Mouse (Mus musculus): ENCODE measurements at regions not wholly inside any gene's neighbourhood (a gene's known extent, or its start where the extent isn't known, plus 50 kb on each side); places are given as distances from the start of the nearest gene placed in this dataset.

GRCm38 (mm10) chr15:103102068-103102840 is 64.6 kb downstream of the Smug1 start:
- DNase-seq (ENCODE audit: low read depth), result peak; percentile 36

DNA sequence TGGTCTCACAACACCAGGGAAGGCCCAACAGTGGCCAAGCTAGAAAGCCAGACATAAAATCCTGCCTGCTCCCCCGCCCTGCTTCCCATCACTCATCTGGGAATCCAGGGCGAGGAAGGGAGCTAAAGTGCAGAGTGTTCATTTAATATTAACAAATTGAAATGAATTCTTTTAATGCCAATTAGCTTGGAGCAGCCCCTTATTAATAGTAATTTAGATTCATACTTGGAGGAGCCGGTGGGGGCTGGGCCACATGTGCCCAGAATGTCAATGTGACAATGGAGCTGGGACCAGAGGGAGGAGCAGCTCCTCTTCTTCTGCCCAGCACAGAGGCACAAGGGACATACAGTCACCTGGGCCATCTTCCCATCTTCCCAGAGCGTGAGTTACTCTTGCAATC is 66.8 kb downstream of the Smug1 start:
- DNase-seq (ENCODE audit: low read depth), result no peak

DNA sequence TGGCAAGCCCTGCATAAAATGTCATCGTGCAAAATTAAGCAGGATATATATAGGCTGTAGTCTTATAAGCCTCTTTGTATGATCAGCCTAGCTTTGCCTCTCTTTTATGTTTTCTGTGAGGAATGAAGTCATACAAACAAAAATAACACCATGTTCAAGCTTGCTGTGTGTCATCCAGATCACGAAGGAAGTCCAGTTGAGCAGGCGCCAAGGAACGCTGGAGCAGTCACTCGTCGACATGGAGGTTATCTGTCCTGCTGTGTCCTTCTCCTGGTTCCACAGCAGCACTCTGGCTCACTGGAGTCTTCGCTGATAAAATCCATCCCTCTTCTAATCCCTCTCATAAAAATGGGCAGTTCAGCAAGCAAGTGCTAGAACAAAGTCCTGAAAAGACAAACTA is 72.4 kb downstream of the Smug1 start:
- no peak for DNase-seq (ENCODE audit: low read depth)

GRCm38 (mm10) chr15:103093655-103094054 is 73.2 kb downstream of the Smug1 start:
- peak; percentile 25 for DNase-seq (ENCODE audit: low read depth)

DNA sequence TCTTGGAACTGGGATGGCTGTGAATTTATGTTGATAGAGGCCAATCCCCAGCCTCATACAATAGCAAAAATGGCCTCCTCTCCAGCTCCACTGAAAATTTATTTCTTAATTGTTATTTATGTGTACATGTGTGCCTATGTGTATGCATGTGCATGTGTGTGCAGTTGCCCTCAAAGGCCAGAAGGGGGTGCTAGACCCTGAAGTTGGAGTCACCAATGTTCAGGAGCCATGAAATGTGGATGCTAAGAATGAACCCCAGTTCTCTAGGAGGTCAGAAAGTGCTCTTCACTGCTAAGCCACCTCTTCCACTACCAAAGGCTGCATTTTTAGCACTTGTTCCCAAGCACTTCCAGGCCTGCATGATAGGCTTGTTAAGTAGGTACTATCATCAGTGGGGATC is 73.8 kb downstream of the Hoxc4 start:
- DNase-seq (ENCODE audit: low read depth), result no peak

GRCm38 (mm10) chr15:103090280-103091164 is 71.8 kb downstream of the Hoxc4 start:
- peak; percentile 10 for DNase-seq (ENCODE audit: low read depth)

GRCm38 (mm10) chr15:103089852-103090251 is 71.1 kb downstream of the Hoxc4 start:
- DNase-seq (ENCODE audit: low read depth), result peak; percentile 8

DNA sequence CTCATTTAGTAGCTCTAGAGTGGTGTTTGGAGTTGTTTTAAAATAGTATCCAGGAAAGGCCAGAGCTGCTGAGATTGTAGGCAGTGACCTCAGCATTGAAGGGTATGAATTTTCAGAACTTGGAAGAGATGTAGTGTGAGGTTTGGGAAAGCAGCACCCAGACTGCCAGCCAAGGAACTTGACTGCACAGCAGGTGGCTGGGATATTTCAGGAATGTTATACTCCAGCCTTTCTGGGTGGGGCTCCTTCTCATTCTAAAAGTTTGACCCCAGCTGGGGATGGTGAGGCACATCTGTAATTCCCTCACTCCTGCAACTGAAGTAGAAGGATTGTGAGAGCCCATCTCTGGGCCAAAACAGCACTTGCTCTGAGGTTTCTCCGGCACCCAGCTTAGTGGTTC is 70.7 kb downstream of the Hoxc4 start:
- DNase-seq (ENCODE audit: low read depth), result no peak

GRCm38 (mm10) chr15:103087204-103087603 is 68.5 kb downstream of the Hoxc4 start:
- peak; percentile 90 for DNase-seq (ENCODE audit: low read depth)

DNA sequence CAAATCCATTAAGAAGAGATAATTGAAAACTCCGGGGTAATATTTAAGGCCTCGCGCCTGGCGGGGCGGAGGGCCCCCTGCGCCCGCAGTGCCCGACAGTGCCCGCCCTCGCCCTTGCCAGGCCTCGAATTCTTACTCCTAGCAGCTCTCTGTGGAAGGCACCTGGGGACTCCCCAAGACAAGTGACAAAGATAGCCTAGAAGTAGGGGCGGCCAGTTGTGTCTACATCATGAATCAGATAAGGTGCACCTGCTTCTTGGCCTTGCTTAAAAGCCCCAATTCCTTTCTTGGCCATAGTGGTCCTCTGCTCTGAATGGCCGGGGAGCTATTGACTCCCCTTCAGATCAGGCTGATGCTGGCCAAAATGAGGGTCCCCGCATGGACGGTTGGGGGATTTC is 67.9 kb downstream of the Hoxc4 start:
- DNase-seq (ENCODE audit: low read depth), result no peak
